Mouse (Mus musculus) retina, adult 2 months (tissue): Measurements from ENCODE around the gene Cux1.

Source experiments
- DNase-seq: peaks from one replicate; pipeline ENCODE4 v3.0.0-alpha.2; 2012; ENCODE audit warnings: low read depth, low spot score

Gene Cux1

GRCm38 (mm10) chr5:136321378-136321777 is 245.9 kb downstream of the Cux1 start:
- no peak for DNase-seq

GRCm38 (mm10) chr5:136312566-136312965 is 254.7 kb downstream of the Cux1 start:
- no peak for DNase-seq

- no peak for DNase-seq
Observed at GRCm38 (mm10) chr5:136312166-136312565, 255.1 kb downstream of the Cux1 start.

GRCm38 (mm10) chr5:136306254-136306653 is 261.0 kb downstream of the Cux1 start:
- DNase-seq, result no peak

- DNase-seq, result no peak
Observed at GRCm38 (mm10) chr5:136303409-136303983, 263.8 kb downstream of the Cux1 start.

GRCm38 (mm10) chr5:136300880-136301279 is 266.4 kb downstream of the Cux1 start:
- DNase-seq, result no peak

GRCm38 (mm10) chr5:136297691-136298090 is 269.6 kb downstream of the Cux1 start:
- no peak for DNase-seq

- no peak for DNase-seq
Observed at GRCm38 (mm10) chr5:136296911-136297310, 270.4 kb downstream of the Cux1 start.

GRCm38 (mm10) chr5:136292971-136293418 is 274.3 kb downstream of the Cux1 start:
- DNase-seq, result no peak

- DNase-seq, result no peak
Observed at GRCm38 (mm10) chr5:136292361-136292760, 274.9 kb downstream of the Cux1 start.

GRCm38 (mm10) chr5:136291562-136291961 is 275.7 kb downstream of the Cux1 start:
- DNase-seq, result no peak

- DNase-seq, result no peak
Observed at GRCm38 (mm10) chr5:136289776-136290175, 277.5 kb downstream of the Cux1 start.

GRCm38 (mm10) chr5:136288351-136289081 is 278.8 kb downstream of the Cux1 start:
- no peak for DNase-seq

GRCm38 (mm10) chr5:136286566-136286965 is 280.7 kb downstream of the Cux1 start:
- DNase-seq, result no peak

- no peak for DNase-seq
Observed at GRCm38 (mm10) chr5:136285106-136285505, 282.2 kb downstream of the Cux1 start.

GRCm38 (mm10) chr5:136281351-136281750 is 285.9 kb downstream of the Cux1 start:
- DNase-seq, result no peak

- DNase-seq, result no peak
Observed at GRCm38 (mm10) chr5:136274739-136275138, 292.6 kb downstream of the Cux1 start.

GRCm38 (mm10) chr5:136269937-136270336 is 297.4 kb downstream of the Cux1 start:
- no peak for DNase-seq

GRCm38 (mm10) chr5:136266077-136266476 is 301.2 kb downstream of the Cux1 start:
- DNase-seq, result no peak

GRCm38 (mm10) chr5:136263342-136263741 is 303.9 kb downstream of the Cux1 start:
- DNase-seq, result no peak

GRCm38 (mm10) chr5:136258919-136259318 is 308.4 kb downstream of the Cux1 start:
- no peak for DNase-seq

- DNase-seq, result peak; percentile 53
Observed at GRCm38 (mm10) chr5:136252899-136253298, 314.4 kb downstream of the Cux1 start.

GRCm38 (mm10) chr5:136251004-136251403 is 316.3 kb downstream of the Cux1 start:
- DNase-seq, result no peak
